Mouse (Mus musculus) neural tube, embryonic 14.5 days (tissue): Measurements from ENCODE around the gene Rasal3. TPM values are rescaled to one million over a fixed set of nuclear protein-coding genes. Genes with fewer than 3 reads are reported as not detected.

Source experiments
- ATAC-seq: fragments of 200-750 bp; cut with Nextera tagmentation; 2 replicates; pipeline ENCODE4 v1.8.0; 2017; ENCODE audit warnings: low read depth, mild to moderate bottlenecking, moderate TSS enrichment, moderate library complexity
- H3K27ac ChIP-seq: fragments of 300-500 bp; sonication (generic); 2 replicates; pipeline ENCODE4 v1.5.1; 2014; ENCODE audit warnings: low read depth, mild to moderate bottlenecking, control low read depth, low read length, moderate library complexity, mixed read lengths
- H3K27me3 ChIP-seq: fragments of 300-500 bp; sonication (generic); 2 replicates; pipeline ENCODE4 v1.6.1; 2014; ENCODE audit warnings: low read length; ENCODE audit not compliant: control insufficient read depth, insufficient read depth
- H3K36me3 ChIP-seq: fragments of 300-500 bp; sonication (generic); 2 replicates; pipeline ENCODE4 v1.6.1; 2014; ENCODE audit warnings: low read length, mixed read lengths; ENCODE audit not compliant: control insufficient read depth, insufficient read depth
- H3K4me1 ChIP-seq: fragments of 300-500 bp; sonication (generic); 2 replicates; pipeline ENCODE4 v1.6.1; 2014; ENCODE audit warnings: low read length; ENCODE audit not compliant: control insufficient read depth, insufficient read depth
- H3K4me2 ChIP-seq: fragments of 300-500 bp; sonication (generic); 2 replicates; pipeline ENCODE4 v1.6.1; 2014; ENCODE audit warnings: mild to moderate bottlenecking, low read depth, low read length, control low read depth
- H3K4me3 ChIP-seq: fragments of 300-500 bp; sonication (generic); 2 replicates; pipeline ENCODE4 v1.5.1; 2014; ENCODE audit warnings: low read depth, low read length, control low read depth, mixed read lengths
- H3K9ac ChIP-seq: fragments of 300-500 bp; sonication (generic); replicated peaks from 2 replicates; pipeline ENCODE4 v1.6.1; 2014; ENCODE audit warnings: low read depth, mild to moderate bottlenecking, control low read depth, low read length, mixed read lengths
- H3K9me3 ChIP-seq: fragments of 300-500 bp; sonication (generic); 2 replicates; pipeline ENCODE4 v1.6.1; 2016; ENCODE audit warnings: low read length; ENCODE audit not compliant: control insufficient read depth
- WGBS: fragments of 180-500 bp; shearing (Covaris S2); extraction: QIAGEN DNeasy Blood & Tissue Kit; methylation state at CpG from one replicate; pipeline ENCODE4 v1.1.7; 2014; 5-methylcytosine and 5-hydroxymethylcytosine counted together
- microRNA-seq: library from miRNA; unstranded; fragments of <30 nt; microRNA quantifications from one replicate; pipeline ENCODE4, GENCODE M21; 2016
- polyA plus RNA-seq: library from polyadenylated mRNA; unstranded; fragments of >200 nt; fragmentation: Nextera tagmentation; extraction: Ambion mirVana; gene quantifications from 2 replicates; pipeline ENCODE4 v1.2.1, GENCODE M21; 2014

Rasal3 gene
- polyA plus RNA-seq, 1 experiment from 2014 or later: 0.42 TPM

GRCm38 (mm10) chr17:32341102-32341501 is 62.3 kb downstream of the Rasal3 start:
- ATAC-seq: no peak
- Histone ChIP-seq H3K9me3 (no peaks in the 10 kb centered on the region), H3K36me3 (peaks cover 20% of the 10 kb centered on the region), H3K27me3 (no peaks in the 10 kb centered on the region), H3K4me2 (no peak overlapping the region), H3K9ac (no peak overlapping the region), H3K4me3 (no peak overlapping the region), H3K27ac (no peak overlapping the region), H3K4me1 (no peaks in the 10 kb centered on the region)
- WGBS: 92% methylated on average over 1 of the region's 1 CpGs

Small RNA genes within 50 kb of the gene (microRNA-seq; reads per million reads assigned to microRNA genes)
- not detected for gene Gm22201

Other genes with a start within 250 kb of the Rasal3 start
- gene Notch3, start 236.7 kb downstream of the Rasal3 start, polyA plus RNA-seq: 8.0 and 8.3 TPM in 2 replicates
- gene Ephx3, start 214.0 kb downstream of the Rasal3 start, polyA plus RNA-seq: 0.33 and 0.46 TPM in 2 replicates
- gene Brd4, start 118.9 kb downstream of the Rasal3 start, polyA plus RNA-seq: 82.2 and 89.5 TPM in 2 replicates
- gene Akap8, start 82.3 kb downstream of the Rasal3 start, polyA plus RNA-seq: 58.4 and 67.0 TPM in 2 replicates
- 123 and 158 TPM in 2 replicates for gene Akap8l, start 53.0 kb downstream of the Rasal3 start, polyA plus RNA-seq
- 46.2 and 46.8 TPM in 2 replicates for gene Wiz, start 14.1 kb downstream of the Rasal3 start, polyA plus RNA-seq
- gene Pglyrp2, start 20.6 kb upstream of the Rasal3 start, polyA plus RNA-seq: not detected in 2 replicates
- gene Cyp4f39, start 49.1 kb upstream of the Rasal3 start, polyA plus RNA-seq: 0.79 and 0.92 TPM in 2 replicates
- 12.1 and 13.1 TPM in 2 replicates for gene Cyp4f17, start 102.5 kb upstream of the Rasal3 start, polyA plus RNA-seq
- 14.0 and 19.0 TPM in 2 replicates for gene Cyp4f16, start 133.0 kb upstream of the Rasal3 start, polyA plus RNA-seq
- 0.80 and 1.5 TPM in 2 replicates for gene Cyp4f37, start 217.7 kb upstream of the Rasal3 start, polyA plus RNA-seq